Mouse (Mus musculus) ES-Bruce4 (cell line): Measurements from ENCODE around the gene Dnah11. TPM values are rescaled to one million over a fixed set of nuclear protein-coding genes. Genes with fewer than 3 reads are reported as not detected.

Experiments used
- H3K27ac ChIP-seq: 2 replicates; pipeline ENCODE4 v1.5.1; 2012; ENCODE audit warnings: low read length, inconsistent platforms; ENCODE audit not compliant: insufficient read depth
- H3K27me3 ChIP-seq: 2 replicates; pipeline ENCODE4 v1.6.1; 2012; ENCODE audit warnings: mild to moderate bottlenecking, low read length, inconsistent platforms; ENCODE audit not compliant: control insufficient read depth, poor library complexity, insufficient read depth, severe bottlenecking
- H3K36me3 ChIP-seq: 2 replicates; pipeline ENCODE4 v1.6.1; 2012; ENCODE audit warnings: inconsistent platforms, mild to moderate bottlenecking, low read length, moderate library complexity; ENCODE audit not compliant: control insufficient read depth, poor library complexity, insufficient read depth, severe bottlenecking
- H3K4me1 ChIP-seq: one replicate; pipeline ENCODE4 v1.8.1; 2011; ENCODE audit warnings: low read length; ENCODE audit not compliant: control insufficient read depth, insufficient read depth
- H3K4me3 ChIP-seq: 2 replicates; pipeline ENCODE4 v1.5.1; 2011; ENCODE audit warnings: low read depth, mild to moderate bottlenecking, low read length
- H3K9ac ChIP-seq: 2 replicates; pipeline ENCODE4 v1.6.1; 2012; ENCODE audit warnings: low read depth, mild to moderate bottlenecking, inconsistent platforms; ENCODE audit not compliant: poor library complexity, severe bottlenecking
- H3K9me3 ChIP-seq: replicated peaks from 2 replicates; pipeline ENCODE4 v1.6.1; 2012; ENCODE audit warnings: mild to moderate bottlenecking, low read length, inconsistent platforms; ENCODE audit not compliant: control insufficient read depth, poor library complexity, insufficient read depth, severe bottlenecking
- CTCF ChIP-seq: IDR thresholded peaks from one replicate; pipeline ENCODE4 v1.8.1; 2011; ENCODE audit warnings: low read depth, low read length
- EP300 ChIP-seq: IDR thresholded peaks from 2 replicates; pipeline ENCODE4 v1.6.1; 2011; ENCODE audit warnings: low read depth, low read length; ENCODE audit not compliant: insufficient read depth
- POLR2A ChIP-seq: IDR thresholded peaks from one replicate; pipeline ENCODE4 v1.8.1; 2011; ENCODE audit warnings: low read length; ENCODE audit not compliant: insufficient read depth
- polyA plus RNA-seq: library from polyadenylated mRNA; stranded (reverse); fragments of >200 nt; gene quantifications from 2 replicates; pipeline ENCODE4 v1.2.4, GENCODE M21; 2011; ENCODE audit warnings: low read depth; ENCODE audit not compliant: missing spikeins, insufficient read depth, insufficient read length

Dnah11 gene
- polyA plus RNA-seq, 1 experiment = 0.07 TPM

DNA sequence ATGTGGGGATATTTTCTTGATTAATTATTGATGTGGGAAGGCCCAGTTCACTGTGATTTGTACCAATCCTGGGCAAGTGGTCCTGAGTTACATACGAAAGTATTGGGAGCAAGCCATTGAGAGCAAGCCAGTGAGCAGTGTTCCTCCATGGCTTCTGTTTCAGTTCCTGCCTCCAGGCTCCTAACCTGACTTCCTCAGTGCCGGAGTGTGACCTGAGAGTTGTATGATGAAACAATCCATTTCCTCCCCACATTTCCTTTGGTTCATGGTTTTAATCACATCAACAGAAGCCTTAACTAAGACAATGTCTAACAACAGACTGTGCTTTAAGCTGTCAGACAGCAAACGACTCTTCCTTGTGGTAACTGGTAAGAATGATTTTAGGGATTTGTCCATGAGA is 114.0 kb downstream of the Dnah11 start:
- Histone ChIP-seq H3K4me1 (no peaks in the 10 kb centered on the region), H3K9me3 (no peaks in the 10 kb centered on the region), H3K9ac (no peak overlapping the region), H3K36me3 (no peaks in the 10 kb centered on the region), H3K27me3 (no peaks in the 10 kb centered on the region), H3K4me3 (no peak overlapping the region), H3K27ac (no peak overlapping the region)
- TF ChIP-seq POLR2A (no peak), EP300 (no peak), CTCF (no peak)

DNA sequence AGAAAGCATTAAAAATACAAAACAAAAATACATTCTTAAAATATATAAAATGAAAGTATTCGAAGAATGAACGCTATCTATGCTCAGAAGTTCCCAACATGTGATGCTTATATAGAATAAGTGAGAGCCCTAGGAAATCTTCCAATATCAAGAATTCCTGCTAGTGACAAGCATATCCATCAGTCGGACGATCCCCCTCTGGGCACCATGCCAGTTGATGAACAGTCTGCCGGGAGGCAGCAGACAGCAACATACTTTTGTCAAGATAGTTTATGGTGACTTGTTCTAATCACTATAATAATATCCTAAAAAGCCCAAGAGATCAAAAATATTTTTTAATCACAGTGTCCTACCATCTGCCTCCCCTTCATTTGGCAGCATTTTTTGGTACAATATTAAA is 114.7 kb downstream of the Dnah11 start:
- Histone ChIP-seq H3K36me3 (no peaks in the 10 kb centered on the region), H3K4me3 (no peak overlapping the region), H3K9ac (no peak overlapping the region), H3K4me1 (no peaks in the 10 kb centered on the region), H3K9me3 (no peaks in the 10 kb centered on the region), H3K27ac (no peak overlapping the region), H3K27me3 (no peaks in the 10 kb centered on the region)
- TF ChIP-seq EP300 (no peak), CTCF (no peak), POLR2A (no peak)

DNA sequence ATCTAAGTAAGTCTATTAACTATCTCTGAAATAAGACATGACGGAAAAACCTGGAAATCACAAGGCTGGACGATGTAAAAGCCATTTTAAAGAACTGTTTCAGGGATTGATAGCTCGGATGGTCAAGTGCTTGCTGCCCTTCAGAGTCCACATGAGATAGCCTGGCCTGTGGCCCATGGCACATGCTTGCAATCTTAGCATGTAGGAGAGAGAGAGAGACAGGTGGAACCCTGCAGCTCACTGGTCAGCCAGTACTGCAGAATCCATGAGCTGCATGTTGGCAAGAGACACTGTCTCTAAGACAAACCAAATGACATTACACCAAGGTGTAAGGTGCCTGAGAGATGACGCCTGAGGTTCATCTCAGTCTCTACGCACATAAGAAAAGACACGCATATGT is 118.4 kb downstream of the Dnah11 start:
- no peaks in the 10 kb centered on the region for H3K4me1 ChIP-seq
- no peaks in the 10 kb centered on the region for H3K27me3 ChIP-seq
- no peak overlapping the region for H3K27ac ChIP-seq
- H3K9me3 ChIP-seq = no peaks in the 10 kb centered on the region
- no peak for TF ChIP-seq EP300
- no peak for TF ChIP-seq POLR2A
- no peak for TF ChIP-seq CTCF
- H3K9ac ChIP-seq = no peak overlapping the region
- no peaks in the 10 kb centered on the region for H3K36me3 ChIP-seq
- no peak overlapping the region for H3K4me3 ChIP-seq

DNA sequence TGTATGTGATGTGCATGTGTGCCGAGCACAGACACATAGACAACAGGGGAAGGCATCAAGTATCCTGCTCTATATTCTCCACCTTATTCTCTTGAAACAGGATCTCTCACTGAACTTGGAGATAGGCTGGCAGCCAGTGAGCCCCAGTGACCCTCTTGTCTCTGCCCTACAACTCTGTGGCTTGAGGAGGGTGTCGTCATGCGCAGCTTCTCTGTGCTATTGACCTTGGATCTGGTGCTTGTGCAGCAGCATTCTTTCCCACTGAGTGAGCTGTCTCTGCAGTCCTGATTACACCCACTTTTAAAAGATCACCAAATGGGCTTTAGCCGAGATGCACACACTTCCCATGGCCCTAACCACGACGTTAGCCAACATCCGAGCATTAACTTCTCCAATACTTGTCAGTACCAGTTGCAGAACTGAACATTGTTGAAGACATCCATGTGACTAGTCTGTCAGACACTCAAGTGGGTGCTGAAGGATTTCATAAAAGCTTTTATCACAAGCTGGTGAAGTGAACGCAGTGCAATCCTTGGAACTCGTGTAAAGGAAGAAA is 120.3 kb downstream of the Dnah11 start:
- no peak overlapping the region for H3K4me3 ChIP-seq
- no peaks in the 10 kb centered on the region for H3K9me3 ChIP-seq
- no peaks in the 10 kb centered on the region for H3K4me1 ChIP-seq
- H3K27me3 ChIP-seq = no peaks in the 10 kb centered on the region
- H3K9ac ChIP-seq = no peak overlapping the region
- TF ChIP-seq CTCF = no peak
- no peak for TF ChIP-seq EP300
- TF ChIP-seq POLR2A = no peak
- H3K36me3 ChIP-seq = no peaks in the 10 kb centered on the region
- H3K27ac ChIP-seq = no peak overlapping the region

DNA sequence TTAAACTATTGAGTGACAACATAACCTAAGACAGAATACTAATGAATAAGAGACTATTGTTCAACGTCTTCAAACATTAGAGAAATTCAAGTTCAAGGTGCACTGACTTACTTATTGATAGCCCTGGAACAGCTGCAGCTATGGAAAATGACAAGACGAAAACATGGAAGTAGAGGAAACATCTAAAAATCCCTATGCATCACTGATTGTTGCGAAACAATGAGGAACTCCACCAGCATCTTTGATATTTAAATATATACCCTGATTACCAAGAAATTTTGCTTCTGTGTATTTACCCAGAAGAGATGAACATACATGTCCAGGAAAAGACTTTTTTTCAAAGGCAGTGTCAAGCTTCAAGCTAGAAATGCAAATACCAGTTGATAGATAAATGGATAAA is 122.0 kb downstream of the Dnah11 start:
- Histone ChIP-seq H3K36me3 (no peaks in the 10 kb centered on the region), H3K9me3 (no peaks in the 10 kb centered on the region), H3K27ac (no peak overlapping the region), H3K27me3 (no peaks in the 10 kb centered on the region), H3K9ac (no peak overlapping the region), H3K4me3 (no peak overlapping the region), H3K4me1 (no peaks in the 10 kb centered on the region)
- TF ChIP-seq EP300 (no peak), POLR2A (no peak), CTCF (no peak)

DNA sequence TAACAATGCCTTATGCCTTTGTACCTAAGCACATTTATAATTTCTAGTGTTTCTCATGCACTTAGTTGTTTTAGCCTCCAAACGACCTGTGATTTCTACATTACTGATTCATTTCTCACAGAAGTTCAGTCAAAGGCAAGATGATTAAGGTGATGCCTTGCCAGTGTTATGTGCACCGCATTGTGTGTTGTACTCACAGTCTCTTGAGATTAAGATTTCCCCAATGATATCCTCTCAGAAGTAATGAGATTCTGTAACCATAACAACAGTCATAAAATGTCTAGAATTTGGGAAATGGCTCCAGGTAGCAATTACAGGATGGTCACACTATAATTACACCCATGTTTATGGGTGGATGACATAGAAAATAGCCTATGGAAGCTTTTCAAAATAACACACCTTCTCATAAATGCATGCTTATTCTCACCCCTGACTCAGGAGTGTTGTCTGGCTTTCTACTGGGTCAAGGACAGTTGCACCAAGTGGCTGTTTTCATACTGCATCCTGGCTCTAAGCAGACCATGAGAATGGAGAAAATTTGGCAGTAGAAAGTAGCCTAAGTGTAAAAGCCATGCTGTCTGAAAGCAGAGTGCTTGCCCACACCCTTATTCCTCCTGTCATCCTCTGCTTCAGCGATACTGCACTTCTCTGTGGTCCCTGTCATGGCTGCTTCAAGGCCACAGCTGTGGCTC is 126.5 kb downstream of the Dnah11 start:
- Histone ChIP-seq H3K4me1 (no peaks in the 10 kb centered on the region), H3K27me3 (no peaks in the 10 kb centered on the region), H3K4me3 (no peak overlapping the region), H3K9me3 (no peaks in the 10 kb centered on the region), H3K27ac (no peak overlapping the region), H3K9ac (no peak overlapping the region), H3K36me3 (no peaks in the 10 kb centered on the region)
- TF ChIP-seq EP300 (no peak), CTCF (no peak), POLR2A (no peak)
